ENCODE assay signal across 7 mouse cellular contexts in genomic region chr5:142694627-142695340, GRCm38 (mm10). TPM values are rescaled to one million over a fixed set of nuclear protein-coding genes. Genes with fewer than 3 reads are reported as not detected.
A peak's percentile ranks its signal among the peaks of the same experiment; 100 is the strongest.
DNase-seq lines count a peak whose midpoint lies in the region; ATAC-seq lines count a peak whose summit lies in the region.

No protein-coding gene starts in this region.

- H3K9me3 ChIP-seq in midbrain, embryonic 13.5 days: no peaks in the 10 kb centered on the region

- peaks cover 27% of the 10 kb centered on the region for H3K4me1 ChIP-seq in midbrain, embryonic 13.5 days (replicated peaks)

- H3K9ac ChIP-seq in midbrain, embryonic 13.5 days (replicated peaks): no peak overlapping the region

- H3K27me3 ChIP-seq in midbrain, embryonic 13.5 days: peaks cover 5% of the 10 kb centered on the region; the same call in 1 of the 2 replicates

- H3K4me2 ChIP-seq in midbrain, embryonic 13.5 days (replicated peaks): no peak overlapping the region

- no peak overlapping the region for H3K27ac ChIP-seq in midbrain, embryonic 13.5 days

- H3K4me3 ChIP-seq in midbrain, embryonic 13.5 days (replicated peaks): no peak overlapping the region

- peak; percentile 49 for DNase-seq in kidney, adult 9 months
- no peak for DNase-seq in kidney, adult 11 months
- peak; percentile 69 for DNase-seq in Muller cell, postnatal 12 days (ENCODE audit: inconsistent ontology term)
- DNase-seq in brain, adult 2 months (ENCODE audit: low read depth, low spot score): peak; percentile 60
- DNase-seq in kidney, postnatal 14 days: peak; percentile 65
- peak; percentile 61 for DNase-seq in ovary, postnatal 14 days (ENCODE audit: low spot score)

- H3K36me3 ChIP-seq in midbrain, embryonic 13.5 days: no peaks in the 10 kb centered on the region

- WGBS in midbrain, embryonic 13.5 days: 11% methylated on average over 12 of the region's 12 CpGs

- ATAC-seq in midbrain, embryonic 13.5 days: no peak

RNA-seq across cellular contexts. Expression of gene Slc29a4, which starts 2.5 kb away (rescaled TPM):
- polyA plus RNA-seq in midbrain, embryonic 13.5 days (2015; fragmentation: Nextera tagmentation; extraction: Ambion mirVana): 61.9 and 70.6 TPM in 2 replicates
